Mouse (Mus musculus): ENCODE measurements at regions not wholly inside any gene's neighbourhood (a gene's known extent, or its start where the extent isn't known, plus 50 kb on each side); places are given as distances from the start of the nearest gene placed in this dataset.

DNA sequence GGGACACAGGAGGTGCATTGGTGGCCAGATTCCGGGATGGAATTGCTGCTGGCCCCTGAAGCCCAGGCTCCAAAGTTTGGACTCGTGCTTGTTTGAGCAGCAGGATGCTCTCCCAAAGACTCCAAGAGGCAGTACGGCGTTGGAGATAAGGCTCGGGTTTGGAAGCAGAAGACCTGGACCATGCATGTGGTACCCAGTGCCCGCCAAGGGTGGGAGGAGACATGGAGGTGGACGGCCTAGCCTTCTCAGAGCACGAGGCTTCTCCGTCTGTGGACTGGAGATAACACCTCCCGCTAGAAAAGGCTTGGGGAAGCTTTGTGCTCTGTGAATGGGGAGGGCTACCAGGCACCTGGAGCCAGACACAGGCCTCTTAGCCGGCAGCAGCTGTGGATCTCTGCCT is 271.7 kb downstream of the Rps6kc1 start:
- DNase-seq (ENCODE audit: low read depth, low spot score): no peak
- H3K27me3 ChIP-seq: peaks cover 19% of the 10 kb centered on the region
- POLR2A ChIA-PET: no interaction called here
- no peak for ATAC-seq
- CTCF ChIA-PET: no interaction called here
- no peak for TF ChIP-seq CTCF (IDR thresholded peaks at IDR 0.05)
- in situ Hi-C loops (cut with MboI; ENCODE audit: low pct_unique_long_range_greater_than_20kb): no loop called here

DNA sequence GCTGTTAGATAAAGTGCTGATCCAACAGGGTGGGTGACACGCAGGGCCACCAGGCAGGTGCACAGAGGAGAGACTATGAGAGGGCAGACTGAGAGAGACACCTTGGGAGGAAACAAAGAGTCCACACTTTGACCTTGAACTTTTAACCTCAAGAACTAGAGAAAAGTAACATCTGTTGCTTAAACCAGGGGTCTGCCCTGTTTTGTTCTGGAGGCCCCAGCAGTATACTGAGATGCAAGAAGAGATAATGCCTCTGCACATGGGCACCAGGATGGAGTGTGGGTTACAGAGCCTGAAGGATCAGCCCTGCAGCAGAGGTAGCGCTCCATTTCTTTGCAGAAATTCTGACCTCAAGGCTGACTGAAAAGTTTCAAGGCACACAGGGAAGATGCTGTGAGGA is 276.6 kb downstream of the Rps6kc1 start:
- no peak for ATAC-seq
- in situ Hi-C loops (cut with MboI; ENCODE audit: low pct_unique_long_range_greater_than_20kb): no loop called here
- TF ChIP-seq CTCF (IDR thresholded peaks at IDR 0.05): no peak
- ChIA-PET CTCF (no interaction called here), POLR2A (no interaction called here)
- no peak for DNase-seq (ENCODE audit: low read depth, low spot score)
- peaks cover 13% of the 10 kb centered on the region for H3K27me3 ChIP-seq

DNA sequence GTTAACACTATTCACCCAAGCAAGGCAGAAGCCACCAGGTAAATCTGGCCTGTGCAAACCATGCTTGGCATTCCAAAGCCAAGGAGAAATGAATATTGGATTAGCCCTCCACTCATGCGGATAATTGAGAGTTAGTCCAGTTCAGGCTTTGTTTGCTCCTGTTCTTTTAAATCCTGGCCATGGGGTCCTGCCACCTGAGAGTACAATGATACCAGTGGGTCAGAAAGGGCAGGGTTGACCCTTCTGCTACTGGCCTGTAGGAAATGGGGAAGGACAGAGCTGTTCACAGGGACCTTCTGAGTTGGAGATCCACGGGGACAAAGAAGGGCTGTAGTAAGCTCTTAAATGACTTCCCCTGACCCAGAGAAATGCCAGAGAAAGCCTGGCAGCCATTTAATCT is 279.9 kb downstream of the Rps6kc1 start:
- no peak for DNase-seq (ENCODE audit: low read depth, low spot score)
- peaks cover 13% of the 10 kb centered on the region for H3K27me3 ChIP-seq
- no peak for ATAC-seq
- CTCF ChIA-PET: no interaction called here
- in situ Hi-C loops (cut with MboI; ENCODE audit: low pct_unique_long_range_greater_than_20kb): no loop called here
- POLR2A ChIA-PET: no interaction called here
- no peak for TF ChIP-seq CTCF (IDR thresholded peaks at IDR 0.05)

DNA sequence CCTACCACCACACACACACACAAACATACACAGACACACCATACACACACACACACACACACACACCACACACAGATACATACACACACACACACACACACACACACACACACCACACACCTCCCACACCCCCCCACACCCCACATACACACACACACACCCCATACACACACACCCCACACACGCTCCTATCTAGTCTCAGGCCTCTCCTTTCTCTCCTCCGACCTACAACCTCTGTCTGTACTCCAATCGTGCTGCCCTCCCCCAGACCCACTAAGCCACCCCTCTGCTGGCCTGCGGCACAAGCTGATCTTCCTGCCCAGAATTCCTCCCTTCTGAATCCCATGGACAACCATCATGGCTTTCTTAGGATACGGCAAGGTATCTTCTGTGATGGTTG is 281.4 kb downstream of the Rps6kc1 start:
- in situ Hi-C loops (cut with MboI; ENCODE audit: low pct_unique_long_range_greater_than_20kb): no loop called here
- CTCF ChIA-PET: no interaction called here
- DNase-seq (ENCODE audit: low read depth, low spot score) (no peak), ATAC-seq (no peak)
- H3K27me3 ChIP-seq: peaks cover 3% of the 10 kb centered on the region
- POLR2A ChIA-PET: interaction anchor here (0.7 kb wide), 1 partner anchor 180 kb away, joined by 3 read pairs; no protein-coding TSS in a partner anchor
- TF ChIP-seq CTCF (IDR thresholded peaks at IDR 0.05): no peak

DNA sequence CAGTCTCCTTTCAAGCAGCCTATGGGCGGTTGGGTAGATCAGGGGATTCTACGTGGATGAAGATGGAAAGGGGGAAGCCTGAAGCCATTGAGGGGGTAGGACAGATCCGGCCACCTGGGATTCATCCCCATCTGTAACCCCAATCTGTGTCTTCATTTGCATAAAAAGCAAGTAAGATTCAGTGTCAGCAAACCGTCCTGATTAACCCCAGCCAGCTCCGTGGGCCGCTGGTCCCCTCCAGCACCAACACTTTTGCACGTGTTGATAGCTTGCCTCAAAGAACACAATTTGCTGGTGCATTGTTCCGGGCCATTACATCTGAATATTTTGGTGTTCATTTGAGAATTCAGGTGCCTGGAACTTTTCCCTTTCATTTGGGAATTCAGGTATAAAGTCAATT is 287.7 kb downstream of the Rps6kc1 start:
- peaks cover 3% of the 10 kb centered on the region for H3K27me3 ChIP-seq

DNA sequence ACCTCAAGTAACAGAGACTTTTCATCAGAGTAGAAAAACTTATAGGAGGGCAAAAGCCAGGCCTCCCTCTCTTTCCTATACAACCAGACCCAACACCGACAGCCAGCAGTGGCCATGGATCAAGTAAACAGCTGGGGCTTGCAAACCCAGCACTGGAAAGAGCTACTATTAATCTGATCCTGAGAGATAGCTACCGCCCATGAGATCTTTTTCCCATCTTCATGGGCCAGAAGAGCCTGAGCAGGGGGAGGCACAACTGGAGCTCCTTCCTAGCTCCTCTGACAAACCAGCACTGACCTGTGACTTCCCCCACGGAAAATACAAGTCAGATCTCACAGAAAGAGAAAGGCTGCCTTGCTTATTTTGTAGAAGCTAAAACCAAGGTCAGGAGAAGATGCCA is 311.1 kb downstream of the Rps6kc1 start:
- in situ Hi-C loops (cut with MboI; ENCODE audit: low pct_unique_long_range_greater_than_20kb): no loop called here
- CTCF ChIA-PET: no interaction called here
- H3K27me3 ChIP-seq: peaks cover 40% of the 10 kb centered on the region
- ATAC-seq (no peak), DNase-seq (ENCODE audit: low read depth, low spot score) (no peak)
- POLR2A ChIA-PET: no interaction called here
- no peak for TF ChIP-seq CTCF (IDR thresholded peaks at IDR 0.05)

More for the DNA sequence above, 287.7 kb downstream of the Rps6kc1 start:
- no peak for TF ChIP-seq CTCF (IDR thresholded peaks at IDR 0.05)
- ChIA-PET CTCF (no interaction called here), POLR2A (no interaction called here)
- in situ Hi-C loops (cut with MboI; ENCODE audit: low pct_unique_long_range_greater_than_20kb): no loop called here
- DNase-seq (ENCODE audit: low read depth, low spot score) (no peak), ATAC-seq (no peak)

DNA sequence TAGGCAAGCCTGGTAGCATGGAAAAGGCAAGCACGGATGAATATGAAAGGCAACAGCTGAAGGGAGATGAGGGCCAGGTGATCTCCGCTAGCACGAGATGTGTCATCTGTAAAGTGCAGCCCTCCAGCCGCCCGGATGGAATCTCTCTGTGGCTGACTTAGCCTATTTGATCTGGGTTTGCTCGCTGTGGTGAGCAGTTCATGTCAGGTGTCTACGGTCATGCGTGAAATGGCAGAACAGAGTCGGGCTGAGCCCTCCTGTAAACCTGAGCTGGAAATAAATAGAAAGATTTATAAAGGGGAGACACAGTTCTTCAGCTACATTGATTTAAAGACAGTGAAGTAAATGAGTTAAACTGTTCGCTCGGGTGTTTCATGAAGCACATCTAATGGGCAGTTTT is 311.9 kb downstream of the Rps6kc1 start:
- DNase-seq (ENCODE audit: low read depth, low spot score) (no peak), ATAC-seq (no peak)
- POLR2A ChIA-PET: no interaction called here
- no peak for TF ChIP-seq CTCF (IDR thresholded peaks at IDR 0.05)
- in situ Hi-C loops (cut with MboI; ENCODE audit: low pct_unique_long_range_greater_than_20kb): no loop called here
- CTCF ChIA-PET: no interaction called here
- H3K27me3 ChIP-seq: peaks cover 40% of the 10 kb centered on the region

DNA sequence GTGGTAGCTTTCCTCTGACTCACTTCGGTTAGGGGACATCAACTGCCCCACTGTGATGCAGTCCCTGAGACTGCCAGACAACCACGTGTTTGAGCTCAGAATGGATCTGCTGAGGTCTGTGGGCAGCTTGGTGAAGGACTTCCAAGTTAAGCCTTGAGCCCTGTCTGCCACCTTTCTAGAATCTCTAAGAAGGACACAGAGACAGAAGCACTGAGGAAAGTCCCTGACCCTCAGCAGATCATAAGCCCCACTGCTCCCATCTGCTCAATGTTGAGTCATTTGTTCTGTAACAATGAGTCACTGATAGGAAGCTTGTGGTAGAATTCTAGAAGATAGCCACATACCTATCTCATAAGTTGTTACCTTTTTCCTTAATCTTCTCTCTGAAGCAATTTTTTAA is 315.4 kb downstream of the Rps6kc1 start:
- no peak for TF ChIP-seq CTCF (IDR thresholded peaks at IDR 0.05)
- ChIA-PET POLR2A (no interaction called here), CTCF (no interaction called here)
- DNase-seq (ENCODE audit: low read depth, low spot score) (no peak), ATAC-seq (no peak)
- in situ Hi-C loops (cut with MboI; ENCODE audit: low pct_unique_long_range_greater_than_20kb): no loop called here
- H3K27me3 ChIP-seq: peaks cover 21% of the 10 kb centered on the region

DNA sequence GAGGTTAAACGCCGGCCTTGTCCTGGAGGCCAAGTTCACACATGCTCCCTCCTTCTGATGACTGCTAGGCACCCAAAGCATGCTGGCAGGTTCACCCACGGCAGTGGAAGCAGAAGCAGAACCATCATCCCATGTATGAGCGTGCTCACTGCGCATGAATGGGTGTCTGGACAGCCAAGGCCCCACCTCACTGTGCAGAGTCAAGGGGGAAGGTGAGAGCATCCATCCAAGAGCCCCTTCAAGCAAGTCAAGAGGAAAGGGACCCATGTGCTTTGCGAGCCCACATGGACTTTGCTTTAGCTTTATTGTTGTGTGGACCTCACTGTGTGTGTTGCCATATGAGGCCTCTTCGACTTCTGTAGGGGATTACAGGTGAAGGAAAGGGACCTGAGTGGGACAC is 319.9 kb downstream of the Rps6kc1 start:
- no peak for DNase-seq (ENCODE audit: low read depth, low spot score)
- no peaks in the 10 kb centered on the region for H3K27me3 ChIP-seq
- ChIA-PET CTCF (no interaction called here), POLR2A (interaction anchor here (0.7 kb wide), 1 partner anchor 27 kb away, joined by 3 read pairs; no protein-coding TSS in a partner anchor)
- ATAC-seq: no peak
- no peak for TF ChIP-seq CTCF (IDR thresholded peaks at IDR 0.05)
- in situ Hi-C loops (cut with MboI; ENCODE audit: low pct_unique_long_range_greater_than_20kb): no loop called here

DNA sequence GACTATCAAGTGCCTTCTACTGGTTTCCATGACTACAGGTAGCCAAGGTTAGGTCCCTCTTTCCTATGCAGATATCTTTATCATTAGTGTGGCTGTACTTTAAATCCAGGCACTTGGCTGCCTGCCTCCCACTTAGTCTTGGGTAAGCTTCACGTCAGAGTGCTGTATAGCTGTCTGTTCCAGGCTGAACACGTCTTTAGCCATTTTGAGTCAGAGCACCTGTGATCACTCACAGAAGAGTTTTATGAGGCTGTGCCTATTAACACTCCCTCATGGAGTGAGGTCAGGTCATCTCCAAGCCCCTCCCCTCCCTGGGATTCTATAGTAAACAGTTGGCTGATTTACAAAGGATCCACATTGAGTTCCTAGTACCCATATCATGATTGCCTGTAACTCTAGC is 322.0 kb downstream of the Rps6kc1 start:
- no peak for ATAC-seq
- no peaks in the 10 kb centered on the region for H3K27me3 ChIP-seq
- POLR2A ChIA-PET: no interaction called here
- no peak for TF ChIP-seq CTCF (IDR thresholded peaks at IDR 0.05)
- no peak for DNase-seq (ENCODE audit: low read depth, low spot score)
- CTCF ChIA-PET: no interaction called here
- in situ Hi-C loops (cut with MboI; ENCODE audit: low pct_unique_long_range_greater_than_20kb): no loop called here

DNA sequence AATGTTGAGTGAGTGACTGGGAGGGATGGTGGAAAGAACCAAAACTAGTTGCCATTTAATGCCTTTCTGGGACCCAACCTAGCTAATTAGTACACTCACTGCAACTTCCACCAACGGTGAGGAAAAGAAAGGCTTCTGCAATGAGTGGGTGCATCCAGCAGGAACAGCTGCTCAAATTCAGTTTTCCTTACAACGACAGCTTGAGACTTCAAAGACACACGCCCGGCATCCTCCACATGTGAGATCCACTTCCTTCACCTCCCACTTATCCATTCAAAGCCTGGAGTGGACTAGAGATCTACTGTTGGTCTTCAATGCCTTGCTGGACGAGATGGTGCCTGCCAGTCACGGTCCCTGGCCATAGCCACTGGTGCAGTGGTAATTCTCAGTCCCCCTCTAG is 328.3 kb downstream of the Rps6kc1 start:
- ChIA-PET CTCF (interaction anchor here (1.5 kb wide), 1 partner anchor 10 kb away, joined by 4 read pairs; no protein-coding TSS in a partner anchor), POLR2A (no interaction called here)
- in situ Hi-C loops (cut with MboI; ENCODE audit: low pct_unique_long_range_greater_than_20kb): no loop called here
- TF ChIP-seq CTCF (IDR thresholded peaks at IDR 0.05): no peak
- peaks cover 18% of the 10 kb centered on the region for H3K27me3 ChIP-seq
- ATAC-seq: no peak
- DNase-seq (ENCODE audit: low read depth, low spot score): no peak

DNA sequence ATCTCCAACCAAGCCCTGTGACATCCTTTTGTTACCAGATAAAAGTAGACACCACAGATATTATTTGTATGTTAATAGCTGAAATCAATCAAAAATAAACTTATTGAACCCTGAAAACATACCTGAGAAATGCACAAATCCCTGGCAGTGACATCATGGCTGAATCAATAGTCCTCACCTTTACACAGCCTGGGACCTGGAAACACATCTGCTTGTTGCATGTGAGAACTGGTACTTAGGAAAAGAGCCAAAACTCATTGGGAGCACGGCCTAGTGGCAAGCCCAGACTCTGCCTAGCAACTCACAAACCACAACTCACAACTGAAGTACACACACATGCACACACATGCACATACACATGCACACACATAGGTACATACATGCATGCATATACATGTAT is 330.9 kb downstream of the Rps6kc1 start:
- peaks cover 21% of the 10 kb centered on the region for H3K27me3 ChIP-seq
- ChIA-PET POLR2A (no interaction called here), CTCF (no interaction called here)
- ATAC-seq (no peak), DNase-seq (ENCODE audit: low read depth, low spot score) (no peak)
- in situ Hi-C loops (cut with MboI; ENCODE audit: low pct_unique_long_range_greater_than_20kb): no loop called here
- no peak for TF ChIP-seq CTCF (IDR thresholded peaks at IDR 0.05)

All from Patski (cell line).